Mouse (Mus musculus) left cerebral cortex, adult 9 months (tissue): ENCODE measurements around the gene Mrpl55.
"Not testable (repeated sequence)": the region's sequence is repeated elsewhere in the genome, so short reads cannot be mapped to it uniquely, and the experiment has no call there.

Experiments
- DNase-seq, 2 experiments: peaks; one replicate each; pipeline ENCODE4 v3.0.0; 2022; ENCODE audit warnings: low spot score in 2 of 2

The Mrpl55 gene

DNA sequence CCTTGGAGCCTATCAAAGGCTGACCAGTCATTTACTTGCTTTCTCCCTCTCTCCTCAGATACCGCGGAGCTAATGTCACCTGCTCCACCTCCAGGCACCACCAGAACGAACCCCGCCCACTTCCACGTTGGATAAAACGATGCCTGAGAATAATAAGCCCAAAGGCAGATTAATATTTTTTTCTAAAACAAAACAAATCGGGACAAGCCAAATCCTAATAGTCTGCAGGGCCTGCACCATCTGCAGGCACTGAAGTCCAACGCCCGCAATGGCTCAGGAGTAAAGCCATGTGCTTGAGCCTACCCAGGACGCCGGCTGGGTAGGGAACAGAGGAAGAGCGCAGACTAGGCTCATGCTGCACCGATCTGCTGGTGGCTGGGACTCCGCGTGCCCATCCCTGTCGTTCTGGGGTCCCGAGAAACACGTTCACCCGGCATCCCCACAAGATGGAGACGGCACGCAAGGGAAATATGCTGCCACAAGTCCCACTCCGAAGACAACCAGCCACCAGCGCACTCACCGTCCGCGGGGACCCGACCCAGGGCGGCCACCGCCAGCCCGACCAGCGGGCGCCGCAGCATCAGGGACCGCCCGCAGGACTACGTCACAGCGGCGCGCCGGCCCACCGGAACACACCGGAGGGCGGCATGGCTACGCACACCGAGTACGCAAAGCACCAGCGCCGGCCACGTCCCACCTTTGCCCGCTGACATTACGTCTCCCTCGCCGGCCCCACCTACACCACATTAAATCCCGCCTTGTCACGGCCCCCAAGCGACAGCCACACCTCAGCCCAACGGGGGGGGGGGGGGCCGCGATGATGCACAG, 10.8 kb upstream of the Mrpl55 start:
- peak; percentile 81 to 89 for DNase-seq

DNA sequence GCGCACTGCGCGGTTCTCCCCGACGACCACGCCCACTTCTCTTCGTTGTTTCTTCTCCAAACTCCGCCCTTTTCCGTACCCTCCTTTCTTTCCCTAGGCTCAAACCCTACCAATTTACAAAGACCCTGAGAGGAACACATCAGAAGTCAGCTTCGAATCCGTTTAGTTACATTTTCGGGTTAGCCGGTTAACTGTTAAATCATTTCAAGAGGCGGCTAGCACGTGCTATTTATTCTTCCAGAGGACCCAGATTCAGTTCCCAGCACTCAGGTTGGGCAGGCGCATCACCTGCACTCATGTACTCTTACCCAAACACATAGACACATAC, 10.3 kb upstream of the Mrpl55 start, which contains the start of gene Guk1:
Gene Guk1 (minus strand): TSS at position 154 of the 328 bp plus-strand sequence.
- DNase-seq = no peak

DNA sequence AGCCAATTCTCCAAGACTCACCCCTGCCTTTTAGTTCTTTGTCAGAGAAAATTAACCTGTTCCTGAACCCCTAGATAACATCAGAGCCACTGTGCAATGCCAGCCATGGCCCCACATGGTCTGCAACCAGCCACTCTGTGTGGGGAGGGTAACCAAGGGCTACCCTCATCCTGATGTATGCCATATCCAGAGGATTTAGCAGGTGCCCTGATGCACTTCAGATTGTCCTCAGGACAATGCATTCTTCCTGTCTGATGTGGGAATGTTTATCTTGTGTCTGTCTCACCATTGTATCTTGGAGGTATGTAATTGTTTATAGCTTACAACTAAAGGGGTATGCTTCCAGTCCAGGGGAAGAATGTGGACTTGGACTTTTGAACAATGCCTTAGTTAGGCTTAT, 6.1 kb upstream of the Mrpl55 start:
- DNase-seq = no peak

DNA sequence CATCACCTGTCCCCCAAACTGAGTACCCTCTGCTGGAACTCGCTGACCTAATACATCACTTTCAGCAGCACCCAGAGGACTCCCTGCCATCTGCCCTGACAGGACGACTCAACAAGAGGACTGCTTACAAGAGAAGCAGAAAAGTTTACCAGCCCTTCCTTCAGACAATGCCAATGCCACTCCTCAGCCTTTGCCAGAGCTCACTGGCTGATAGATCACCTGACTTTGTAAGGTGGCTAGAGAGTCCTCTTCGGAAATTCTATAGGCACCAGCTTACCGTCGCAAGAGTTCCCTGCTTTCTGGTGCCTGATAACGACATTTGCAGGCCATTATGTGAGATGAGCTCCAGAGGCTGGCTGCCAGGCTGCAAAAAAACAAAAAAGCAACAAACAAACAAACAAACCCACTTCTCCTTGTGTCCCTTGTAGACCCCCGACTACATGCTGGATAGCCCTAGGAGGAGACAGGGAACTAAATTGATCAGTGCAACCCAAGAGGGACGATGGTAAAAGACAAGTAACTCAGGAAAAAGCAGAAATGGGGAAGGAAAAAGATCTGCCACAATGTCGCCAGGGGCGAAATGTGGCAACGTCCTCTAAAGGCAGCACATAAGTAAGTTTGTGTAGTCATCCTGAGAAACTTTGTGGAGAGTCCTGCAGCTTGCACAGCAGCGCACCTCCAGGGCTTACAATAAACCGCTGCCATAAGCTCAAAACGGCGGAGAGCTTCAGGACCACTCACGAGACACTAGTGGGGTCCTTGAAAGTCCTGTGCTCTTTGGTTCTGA, 877 bp upstream of the Mrpl55 start:
- no peak for DNase-seq

DNA sequence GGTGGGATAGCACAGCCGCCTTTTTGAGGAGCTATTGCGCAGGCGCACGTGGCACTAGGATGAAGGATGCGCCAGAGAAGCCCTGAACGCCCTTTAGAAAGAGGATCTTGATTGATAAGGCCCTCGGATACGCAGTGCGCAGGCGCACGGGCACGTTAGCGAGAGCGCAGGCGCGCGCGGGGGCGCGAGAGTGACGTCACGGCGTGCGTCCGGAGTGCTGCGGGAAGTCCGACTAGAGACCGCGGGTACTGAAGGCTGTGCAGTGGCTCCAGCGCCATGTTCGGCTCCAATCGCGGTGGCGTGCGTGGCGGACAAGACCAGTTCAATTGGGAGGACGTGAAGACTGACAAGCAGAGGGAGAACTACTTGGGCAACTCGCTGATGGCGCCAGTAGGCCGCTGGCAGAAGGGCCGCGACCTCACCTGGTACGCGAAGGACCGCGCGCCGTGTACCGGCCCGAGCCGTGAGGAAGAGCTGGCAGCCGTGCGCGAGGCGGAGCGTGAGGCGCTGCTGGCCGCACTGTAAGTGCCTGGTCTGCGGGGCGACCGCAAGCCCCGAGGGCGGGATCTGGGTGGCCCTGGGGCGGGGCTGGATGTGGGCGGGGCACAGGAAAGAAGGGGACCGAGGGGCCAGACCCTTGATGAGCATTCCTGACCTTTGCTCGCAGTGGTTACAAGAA, 6.0 kb downstream of the Mrpl55 start, which contains the start of gene 2310033P09Rik:
Gene 2310033P09Rik (plus strand): TSS at position 169 of the 679 bp plus-strand sequence.
- peak; percentile 89 to 95 for DNase-seq

DNA sequence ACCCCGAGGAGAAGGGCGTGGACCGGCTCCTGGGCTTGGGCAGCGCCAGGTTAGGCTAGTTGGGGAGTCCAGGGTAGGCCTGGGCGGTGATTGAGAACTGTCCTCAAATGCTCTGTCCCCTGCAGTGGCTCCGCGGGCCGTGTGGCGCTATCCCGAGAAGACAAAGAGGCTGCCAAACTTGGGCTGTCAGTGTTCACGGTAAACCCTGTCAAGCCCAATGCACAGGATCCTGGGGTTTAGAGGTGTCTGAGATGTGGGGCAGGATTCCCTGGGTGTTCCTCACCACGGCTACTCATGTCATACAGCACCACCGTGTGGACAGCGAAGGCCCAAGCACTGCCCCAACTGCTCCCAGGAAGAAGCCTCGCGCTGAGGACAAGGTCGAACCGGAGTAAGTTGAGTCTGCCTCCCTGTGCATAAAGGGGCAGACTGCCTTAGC, 6.7 kb downstream of the Mrpl55 start:
- DNase-seq = peak in 1 of 2 experiments; percentile 71

DNA sequence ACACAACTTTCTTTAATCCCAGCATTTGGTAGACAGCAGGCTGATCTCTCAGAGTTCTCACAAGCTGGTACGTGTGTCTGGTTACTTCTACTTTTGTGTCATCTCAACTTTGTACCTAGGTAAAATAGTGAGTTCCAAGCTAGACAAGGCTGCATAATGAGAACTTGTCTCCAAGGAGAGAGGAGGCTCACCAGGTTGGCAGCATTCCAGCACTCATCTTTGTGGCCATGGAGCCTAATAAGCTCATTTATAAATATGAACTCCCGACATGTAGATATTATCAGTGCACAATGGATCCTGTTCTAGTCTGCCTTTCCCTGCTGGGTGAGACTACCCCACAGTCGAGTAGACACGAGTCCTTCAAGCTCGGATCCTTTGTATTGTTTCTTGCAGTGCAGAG, 7.3 kb downstream of the Mrpl55 start:
- DNase-seq = no peak

DNA sequence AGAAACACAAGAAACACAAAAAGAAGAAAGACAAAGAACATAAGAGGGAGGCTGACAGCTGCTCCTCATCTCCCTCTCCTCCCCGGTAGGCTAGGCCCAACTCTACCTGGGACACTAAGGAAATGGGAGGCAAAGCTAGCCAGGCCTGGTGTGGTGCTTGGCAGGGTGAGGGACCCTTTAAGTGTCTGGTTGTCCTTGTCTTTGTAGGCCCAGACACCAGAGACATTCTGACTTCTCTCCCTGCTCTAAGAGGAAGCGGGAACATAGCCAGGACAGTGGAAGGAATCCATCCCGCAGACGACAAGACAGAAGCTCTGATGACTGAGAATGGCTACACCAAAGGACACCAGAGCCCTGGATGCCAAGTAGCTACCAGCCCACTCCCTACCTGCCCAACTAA, 7.7 kb downstream of the Mrpl55 start:
- no peak for DNase-seq

DNA sequence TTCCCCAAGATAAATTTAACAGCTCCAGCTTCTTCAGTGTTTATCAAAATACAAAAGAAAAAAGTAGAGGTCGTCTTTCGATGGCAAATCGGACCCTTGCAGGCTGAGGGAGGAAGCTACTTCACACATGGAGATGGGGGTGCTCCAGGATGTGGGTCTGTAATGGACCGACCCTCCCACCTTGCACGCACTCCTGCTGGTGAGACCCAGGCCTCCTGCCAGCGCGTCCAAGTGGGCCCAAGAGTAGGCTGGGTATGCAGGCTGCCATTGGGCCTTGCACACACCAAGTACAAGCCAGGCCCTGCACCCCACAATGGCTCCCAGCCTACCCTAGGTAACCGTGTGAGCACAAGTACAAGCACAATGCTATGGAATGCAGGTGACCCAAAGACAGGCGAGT, 9.3 kb downstream of the Mrpl55 start:
- not testable (repeated sequence) for DNase-seq

DNA sequence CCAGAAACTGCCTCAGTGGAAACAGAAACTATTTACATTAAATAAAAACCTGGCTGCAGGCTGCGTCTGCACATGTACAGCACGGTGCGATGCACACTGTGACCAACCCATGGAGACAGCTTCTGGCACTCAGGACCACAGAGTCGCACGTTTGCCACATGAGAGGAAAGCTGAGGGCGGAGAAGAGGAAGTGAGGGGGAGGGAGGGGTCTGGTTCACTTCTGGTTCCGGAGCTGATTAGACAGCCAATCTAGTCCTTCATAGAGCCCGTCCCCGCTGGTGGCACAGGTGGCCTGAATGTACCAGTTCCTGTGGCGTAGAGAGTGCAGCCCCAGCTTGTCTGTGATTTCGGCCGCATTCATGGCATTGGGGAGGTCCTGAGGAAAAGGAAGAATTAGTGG, 10.0 kb downstream of the Mrpl55 start:
- not testable (repeated sequence) for DNase-seq

DNA sequence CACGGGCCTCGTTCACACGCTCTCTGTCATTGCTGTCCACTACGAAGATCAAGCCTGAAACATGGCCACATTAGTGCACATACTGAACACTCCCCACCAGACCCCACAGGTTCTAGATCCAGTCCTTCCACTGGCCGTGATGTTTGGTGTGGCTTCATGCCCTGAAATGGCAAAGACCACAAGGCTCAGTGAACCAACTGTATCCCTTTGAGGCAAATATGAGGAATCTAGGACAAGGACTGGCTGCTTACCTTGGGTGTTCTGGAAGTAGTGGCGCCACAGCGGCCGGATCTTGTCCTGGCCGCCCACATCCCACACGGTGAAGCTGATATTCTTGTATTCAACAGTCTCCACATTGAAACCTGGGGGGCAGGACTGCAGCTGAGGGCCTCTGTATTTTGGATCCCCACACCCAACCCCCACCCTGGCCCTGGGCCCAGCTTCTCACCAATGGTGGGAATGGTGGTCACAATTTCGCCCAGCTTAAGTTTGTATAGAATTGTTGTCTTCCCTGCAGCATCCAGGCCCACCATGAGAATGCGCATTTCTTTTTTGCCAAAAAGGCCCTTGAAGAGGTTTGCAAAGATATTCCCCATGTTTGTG, 10.7 kb downstream of the Mrpl55 start:
- DNase-seq = no peak

DNA sequence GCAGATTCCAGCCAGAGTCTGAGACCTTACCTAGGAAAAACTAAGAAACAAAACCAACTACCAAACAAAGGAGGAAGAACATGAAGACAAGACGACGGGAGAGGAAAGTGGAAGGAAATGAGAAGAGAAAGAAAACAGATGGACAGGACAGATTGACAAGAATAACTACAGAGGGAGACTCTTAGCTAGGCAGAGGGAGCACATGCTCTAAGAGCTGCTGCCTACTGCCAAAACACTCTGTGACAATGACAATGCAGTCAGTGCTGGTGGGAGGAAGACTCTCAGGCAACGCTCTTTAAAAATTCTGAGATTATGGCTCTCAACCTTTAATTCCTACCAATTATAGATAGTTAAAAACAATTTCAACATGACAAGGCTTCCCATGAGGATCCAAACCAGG, 14.7 kb downstream of the Mrpl55 start:
- no peak for DNase-seq

DNA sequence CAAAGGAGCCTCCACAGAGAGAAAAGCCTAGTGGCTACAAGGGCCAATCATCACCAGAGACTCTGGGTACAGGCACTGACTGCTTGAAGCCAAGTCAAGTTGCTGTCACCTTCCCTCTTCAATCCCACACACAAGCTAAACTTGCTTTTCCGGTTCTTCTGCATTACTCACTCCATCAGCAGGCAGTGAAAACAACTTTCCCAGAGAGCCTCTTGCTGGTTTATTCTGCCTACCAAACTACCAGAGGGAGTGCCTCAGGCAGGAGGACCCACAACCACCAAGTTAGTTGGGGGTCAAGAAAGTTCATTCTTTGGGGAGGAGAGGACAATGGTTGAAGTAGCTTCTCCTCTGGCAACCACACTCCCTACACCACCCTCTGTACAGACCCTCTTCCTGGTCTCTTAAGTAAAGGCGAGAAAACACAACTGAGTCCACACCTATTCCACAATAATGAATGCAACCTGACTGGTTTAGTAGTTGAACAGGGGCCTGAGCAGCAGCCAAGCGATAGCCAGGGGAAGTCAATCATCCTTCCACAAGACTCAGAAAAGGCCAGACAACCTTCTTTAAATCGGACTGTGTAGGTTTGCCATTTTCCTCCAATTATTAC, 16.2 kb downstream of the Mrpl55 start:
- DNase-seq = no peak

DNA sequence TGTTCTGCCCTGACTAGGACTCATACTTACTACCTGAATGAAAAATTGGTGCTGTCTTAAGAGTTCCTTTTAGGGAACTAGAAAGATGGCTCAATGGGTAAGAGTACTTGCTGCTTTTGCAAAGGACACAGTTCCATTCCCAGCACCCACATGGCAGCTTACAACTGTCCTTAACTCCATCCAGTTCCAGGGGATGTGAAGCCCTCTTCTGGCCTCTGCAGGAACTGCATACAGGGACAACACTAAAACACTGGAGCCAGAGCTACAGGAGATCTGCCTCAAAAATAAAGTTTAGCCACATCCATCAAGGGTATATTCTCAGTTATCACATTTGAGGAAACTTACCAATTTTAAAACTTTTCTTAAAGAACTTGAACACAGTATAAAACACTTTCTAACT, 16.8 kb downstream of the Mrpl55 start:
- DNase-seq = no peak

DNA sequence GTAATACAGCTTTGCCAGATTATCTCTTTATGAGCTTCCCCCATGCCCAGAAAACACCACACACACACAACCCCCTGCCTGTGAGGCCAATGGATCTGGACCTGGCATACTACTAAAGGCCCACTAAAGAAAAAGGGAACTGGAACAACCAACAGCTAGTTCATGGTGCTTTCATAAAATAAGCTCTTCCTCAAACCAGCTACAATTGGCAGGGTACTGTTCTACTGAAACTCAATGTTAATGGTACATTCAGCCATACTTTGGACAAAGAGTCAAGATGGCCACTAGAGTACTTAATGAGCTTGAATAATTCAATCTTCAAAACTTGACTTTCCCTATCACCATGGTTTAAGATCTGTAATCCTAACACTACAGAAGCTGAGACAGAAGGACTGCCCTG, 19.3 kb downstream of the Mrpl55 start:
- no peak for DNase-seq

DNA sequence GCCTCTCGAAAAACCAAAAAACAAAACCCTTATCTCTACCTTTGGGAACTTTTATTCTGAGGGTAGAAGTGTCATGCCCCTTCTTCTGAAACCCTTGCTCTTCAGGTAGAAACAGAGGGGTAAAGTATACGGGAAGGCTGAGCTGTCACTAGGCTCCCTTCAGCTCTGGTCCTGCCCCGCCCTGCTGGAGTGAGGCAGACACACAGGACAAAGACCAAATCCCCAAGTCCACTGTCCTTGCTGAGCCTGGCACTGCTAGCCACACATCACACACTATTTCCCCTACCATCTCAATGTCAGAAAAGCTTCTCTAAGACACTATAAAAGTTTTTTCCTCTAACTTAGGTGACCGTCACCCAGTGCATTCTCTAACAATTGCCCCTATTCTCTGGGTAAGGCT, 20.0 kb downstream of the Mrpl55 start:
- no peak for DNase-seq

DNA sequence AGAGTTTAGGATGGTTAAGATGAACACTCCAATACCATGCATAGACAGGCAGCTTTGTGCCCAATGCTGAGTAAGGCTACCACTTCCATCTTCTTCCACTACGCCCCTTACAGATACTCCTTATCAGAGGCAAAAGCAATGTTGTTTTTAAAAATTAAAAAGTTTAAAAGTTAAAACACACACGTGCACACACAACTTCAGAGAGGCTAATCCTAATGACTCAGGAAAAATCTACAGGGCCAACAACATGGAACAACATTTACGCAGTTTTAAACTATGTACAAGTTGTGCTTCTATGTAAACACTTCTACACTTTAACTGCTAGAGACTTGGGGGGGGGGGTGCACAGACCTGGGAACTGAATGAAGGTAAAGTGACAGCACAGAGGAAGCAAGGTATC, 21.7 kb downstream of the Mrpl55 start:
- no peak for DNase-seq

DNA sequence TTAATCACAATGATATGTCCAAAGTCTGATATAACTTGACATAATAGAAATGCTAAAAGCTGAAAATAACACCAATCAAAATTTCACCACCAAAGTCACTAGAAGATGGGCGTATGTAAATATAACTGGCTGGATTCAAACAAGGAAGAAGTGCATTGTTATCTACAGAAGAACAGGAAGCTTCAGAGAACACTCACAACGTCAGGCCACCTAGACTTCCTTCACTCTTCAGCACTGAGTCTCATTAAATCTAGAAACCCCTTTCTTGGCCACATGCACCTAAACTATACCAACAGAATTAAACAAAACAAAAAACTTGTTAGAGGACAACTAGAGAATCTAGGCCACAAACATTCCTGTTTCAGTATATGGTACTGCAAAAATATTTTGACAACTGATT, 22.2 kb downstream of the Mrpl55 start:
- no peak for DNase-seq

DNA sequence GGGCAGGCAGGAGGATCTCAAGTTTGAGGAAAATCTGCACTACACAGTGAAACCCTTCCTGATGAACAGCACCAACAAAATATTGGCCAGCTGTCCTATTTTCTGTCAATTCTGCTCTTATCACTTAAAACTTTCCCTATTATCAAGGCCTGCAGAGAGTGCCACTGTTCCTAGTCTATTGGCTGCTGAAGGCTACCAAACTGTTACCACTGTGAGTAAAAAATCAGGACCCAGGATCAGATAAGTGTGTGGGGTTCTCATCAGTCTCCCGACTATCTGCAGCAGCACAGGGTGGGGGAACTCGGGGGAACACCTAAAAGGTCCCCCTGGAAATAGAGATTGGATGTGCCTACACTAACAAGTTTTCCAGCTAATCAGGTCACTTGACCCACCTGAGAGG, 22.9 kb downstream of the Mrpl55 start:
- no peak for DNase-seq

DNA sequence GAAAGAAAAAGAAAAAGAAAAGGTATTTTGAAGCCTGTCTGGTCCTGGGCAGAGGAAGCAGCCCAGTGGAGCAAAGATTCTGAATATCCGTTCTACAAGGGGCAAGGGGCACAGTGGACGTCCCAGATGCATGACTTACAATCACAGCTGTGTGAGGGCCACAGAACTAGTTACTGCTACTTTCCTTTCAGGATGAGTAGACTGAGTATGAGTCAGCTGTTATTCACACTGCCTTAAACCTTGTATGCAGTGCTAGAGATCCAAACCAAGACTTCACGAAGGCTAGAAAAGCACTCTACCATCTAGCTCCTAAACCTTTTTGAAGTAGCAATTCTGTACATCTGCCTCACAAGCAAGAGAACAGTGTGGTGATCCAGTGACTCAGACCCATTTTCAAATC, 24.0 kb downstream of the Mrpl55 start:
- no peak for DNase-seq

DNA sequence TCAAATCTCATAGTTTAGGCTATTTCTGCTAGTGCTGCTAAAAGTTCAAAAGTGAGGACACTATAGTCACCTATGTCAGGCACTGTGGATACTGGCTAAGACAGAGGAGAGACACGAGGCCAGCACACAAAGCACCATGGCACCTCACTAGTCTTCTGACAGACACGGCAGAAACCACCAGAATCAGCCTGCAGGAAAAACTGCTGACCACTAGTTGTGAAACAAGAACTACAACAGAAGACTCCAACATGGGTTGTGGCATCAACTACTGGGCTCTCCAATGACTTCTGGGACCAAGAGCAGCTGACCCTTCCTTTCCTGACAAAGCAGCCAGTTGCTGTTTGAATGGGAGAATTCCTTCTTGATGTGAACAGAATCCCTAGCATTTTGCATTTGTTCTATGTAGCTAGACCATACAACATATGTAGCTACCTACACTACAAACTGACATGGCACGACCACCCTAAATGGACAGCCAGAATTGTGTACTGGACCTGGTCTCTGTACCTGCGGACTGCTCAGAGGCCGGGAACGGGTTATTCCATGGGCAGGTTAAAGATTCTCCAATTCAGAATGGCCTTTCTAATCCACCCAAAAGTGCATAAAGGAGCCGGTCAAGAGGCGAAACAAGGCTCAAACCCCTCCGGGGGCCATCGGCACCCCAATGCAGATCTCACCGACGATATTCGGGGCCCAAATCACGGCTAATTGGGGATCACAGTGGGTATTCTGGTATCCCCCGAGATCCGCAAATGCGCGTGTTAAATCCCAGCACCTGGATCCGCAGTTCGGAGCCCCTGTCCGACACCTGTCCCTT, 24.7 kb downstream of the Mrpl55 start:
- no peak for DNase-seq
